Mouse (Mus musculus): Measurements from ENCODE around the gene Ddx42.

GRCm38 (mm10) chr11:106268326-106269059 is 51.8 kb downstream of the Ddx42 start:
- no peak for TF ChIP-seq POLR2A (IDR thresholded peaks at IDR 0.05; ENCODE audit: control insufficient read depth, low read depth, low read length)
- no peak for TF ChIP-seq CTCF (IDR thresholded peaks at IDR 0.05; ENCODE audit: control insufficient read depth, insufficient read depth, insufficient replicate concordance, low read depth, low read length)
